Mouse (Mus musculus) thymus, adult 2 months (tissue): ENCODE results near the gene Prpf38b. TPM values are rescaled to one million over a fixed set of nuclear protein-coding genes. Genes with fewer than 3 reads are reported as not detected.

Experiments used
- DNase-seq: peaks from one replicate; pipeline ENCODE4 v3.0.0; 2021
- H3K27ac ChIP-seq: fragments of 200-500 bp; 2 replicates; pipeline ENCODE4 v1.5.1; 2012; ENCODE audit warnings: low read length, control low read depth; ENCODE audit not compliant: control insufficient read depth, insufficient read depth
- H3K27me3 ChIP-seq: fragments of 200-500 bp; 2 replicates; pipeline ENCODE4 v1.6.1; 2012; ENCODE audit warnings: mild to moderate bottlenecking, low read length, moderate library complexity, mixed read lengths; ENCODE audit not compliant: control insufficient read depth, insufficient read depth
- H3K36me3 ChIP-seq: fragments of 200-500 bp; 2 replicates; pipeline ENCODE4 v1.6.1; 2012; ENCODE audit warnings: mild to moderate bottlenecking, low read length, moderate library complexity; ENCODE audit not compliant: control insufficient read depth, insufficient read depth
- H3K4me1 ChIP-seq: fragments of 200-500 bp; replicated peaks from 2 replicates; pipeline ENCODE4 v1.6.1; 2012; ENCODE audit warnings: low read length; ENCODE audit not compliant: control insufficient read depth, insufficient read depth
- H3K4me3 ChIP-seq: fragments of 200-500 bp; 2 replicates; pipeline ENCODE4 v1.5.1; 2012; ENCODE audit warnings: mild to moderate bottlenecking, low read length, control low read depth, moderate library complexity; ENCODE audit not compliant: control insufficient read depth, insufficient read depth
- CTCF ChIP-seq: fragments of 200-500 bp; IDR thresholded peaks from 2 replicates; pipeline ENCODE4 v1.5.1; 2012; ENCODE audit warnings: mild to moderate bottlenecking, control low read depth, low read length, moderate library complexity, borderline replicate concordance; ENCODE audit not compliant: control insufficient read depth, poor library complexity, insufficient read depth; ENCODE audit errors: extremely low read depth
- POLR2A ChIP-seq: fragments of 200-500 bp; IDR thresholded peaks from 2 replicates; pipeline ENCODE4 v1.6.1; 2012; ENCODE audit warnings: mild to moderate bottlenecking, low read length, control low read depth, moderate library complexity; ENCODE audit not compliant: control insufficient read depth, poor library complexity, insufficient read depth; ENCODE audit errors: extremely low read depth
- WGBS: fragments of 180-500 bp; shearing (Covaris S2); methylation state at CpG from one replicate; pipeline ENCODE4 v1.1.7; 2018; 5-methylcytosine and 5-hydroxymethylcytosine counted together
- polyA plus RNA-seq: library from polyadenylated mRNA; depleted of rRNA; stranded (reverse); fragments of >200 nt; gene quantifications from 2 replicates; pipeline ENCODE4 v1.2.3, GENCODE M21; 2012

Prpf38b gene
- polyA plus RNA-seq, 1 experiment: 141 TPM

DNA sequence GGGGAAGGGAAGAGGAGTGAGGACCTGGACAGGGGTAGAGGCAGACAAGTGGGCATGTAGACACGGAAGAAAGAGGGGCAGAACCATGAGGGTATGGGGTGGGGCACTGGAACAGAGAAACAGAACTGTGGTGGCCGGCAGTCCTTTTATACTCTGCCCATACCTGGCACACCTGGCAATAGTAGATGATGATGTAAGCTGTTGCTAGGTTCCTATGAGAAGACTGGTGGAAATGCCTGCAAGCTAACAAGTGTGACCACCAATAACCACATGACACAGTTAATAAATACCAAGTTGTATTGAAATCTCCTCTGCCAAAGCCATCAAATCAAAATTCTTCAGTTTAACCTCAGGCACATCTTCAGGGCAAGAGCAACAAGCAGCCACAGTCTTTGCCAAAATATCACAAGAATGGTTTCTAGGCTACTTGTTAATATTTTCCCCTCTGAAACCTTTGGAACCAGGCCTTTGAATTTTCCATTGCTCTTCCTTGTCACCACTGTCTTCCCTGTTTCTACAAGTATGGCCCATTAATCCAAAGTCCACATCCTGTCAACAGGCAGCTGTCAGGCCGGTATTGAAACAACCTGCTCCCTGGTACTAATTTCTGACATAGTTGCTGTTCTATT, 9.0 kb upstream of the Prpf38b start:
- Histone ChIP-seq H3K27me3 (no peaks in the 10 kb centered on the region), H3K4me1 (no peaks in the 10 kb centered on the region), H3K27ac (no peak overlapping the region), H3K36me3 (no peaks in the 10 kb centered on the region), H3K4me3 (no peak overlapping the region)
- no peak for DNase-seq
- 97% methylated on average over 3 of the region's 3 CpGs for WGBS
- no peak for TF ChIP-seq POLR2A

DNA sequence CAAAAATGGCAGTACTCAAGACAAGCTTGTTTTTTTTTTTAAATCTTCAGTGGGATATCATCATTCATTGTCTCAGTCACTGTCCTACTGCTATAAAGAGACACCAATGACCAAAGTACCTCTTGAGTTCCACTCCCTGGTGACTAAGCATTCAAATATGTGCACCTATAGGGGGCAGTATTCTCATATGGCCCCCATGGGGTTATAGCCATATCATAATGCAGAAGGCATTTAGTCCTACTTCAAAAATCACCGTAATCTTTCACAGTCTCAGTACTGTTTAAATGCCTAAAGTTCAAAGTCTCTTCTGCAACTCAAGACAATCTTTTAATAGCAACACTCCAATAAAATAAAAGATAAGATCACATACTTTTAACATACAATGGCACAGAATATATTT, 7.3 kb upstream of the Prpf38b start:
- DNase-seq: no peak
- WGBS: 100% methylated on average over 1 of the region's 1 CpGs
- H3K4me1 ChIP-seq: no peaks in the 10 kb centered on the region
- H3K27ac ChIP-seq: no peak overlapping the region
- H3K4me3 ChIP-seq: no peak overlapping the region
- no peaks in the 10 kb centered on the region for H3K27me3 ChIP-seq
- no peaks in the 10 kb centered on the region for H3K36me3 ChIP-seq
- TF ChIP-seq CTCF (no peak), POLR2A (no peak)

DNA sequence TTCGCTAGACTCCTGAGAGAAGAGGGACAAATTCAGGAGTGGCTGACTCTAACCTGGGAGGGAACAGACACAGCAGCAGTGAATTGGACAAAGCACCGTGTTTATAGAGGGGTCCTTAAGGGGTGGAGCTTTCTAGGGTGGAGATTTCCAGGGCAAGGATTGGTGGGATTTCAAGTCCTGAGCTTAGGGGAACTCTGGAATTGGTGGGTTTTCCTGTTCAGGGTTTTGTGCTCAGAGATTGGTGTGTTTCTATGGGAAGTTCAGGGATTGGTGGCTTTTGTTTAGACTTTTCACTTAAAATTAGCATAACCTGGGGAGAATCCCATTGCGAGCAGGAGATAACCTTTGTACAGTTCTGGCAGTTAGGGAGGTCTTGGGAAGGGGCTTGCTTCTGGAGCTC, 6.5 kb upstream of the Prpf38b start:
- Histone ChIP-seq H3K27ac (no peak overlapping the region), H3K27me3 (no peaks in the 10 kb centered on the region), H3K4me3 (no peak overlapping the region), H3K36me3 (no peaks in the 10 kb centered on the region), H3K4me1 (no peaks in the 10 kb centered on the region)
- DNase-seq: no peak
- TF ChIP-seq POLR2A (no peak), CTCF (no peak)
- WGBS: 91% methylated on average over 3 of the region's 3 CpGs

DNA sequence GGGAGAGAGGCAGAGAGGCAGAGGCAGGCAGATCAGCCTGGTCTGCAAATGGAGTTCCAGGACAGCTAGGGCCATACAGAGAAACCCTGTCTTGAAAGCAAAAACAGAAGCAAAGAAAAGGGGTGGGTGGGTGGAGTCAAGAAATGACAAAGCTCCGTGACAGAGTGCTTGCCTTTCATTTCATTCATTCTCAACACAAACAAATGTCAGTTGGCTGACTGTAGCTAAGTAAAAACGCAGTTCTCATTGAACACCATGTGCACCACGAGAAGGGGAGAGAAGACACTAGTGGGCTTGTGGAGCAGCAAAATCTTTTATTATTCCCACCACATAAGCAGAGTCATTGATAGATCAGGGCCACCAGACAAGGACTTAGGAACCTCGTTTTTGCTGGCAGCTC, 5.3 kb upstream of the Prpf38b start:
- Histone ChIP-seq H3K4me1 (no peaks in the 10 kb centered on the region), H3K27me3 (no peaks in the 10 kb centered on the region), H3K27ac (no peak overlapping the region), H3K4me3 (no peak overlapping the region), H3K36me3 (no peaks in the 10 kb centered on the region)
- WGBS: 50% methylated on average over 4 of the region's 4 CpGs
- TF ChIP-seq POLR2A (no peak), CTCF (no peak)
- DNase-seq: no peak

DNA sequence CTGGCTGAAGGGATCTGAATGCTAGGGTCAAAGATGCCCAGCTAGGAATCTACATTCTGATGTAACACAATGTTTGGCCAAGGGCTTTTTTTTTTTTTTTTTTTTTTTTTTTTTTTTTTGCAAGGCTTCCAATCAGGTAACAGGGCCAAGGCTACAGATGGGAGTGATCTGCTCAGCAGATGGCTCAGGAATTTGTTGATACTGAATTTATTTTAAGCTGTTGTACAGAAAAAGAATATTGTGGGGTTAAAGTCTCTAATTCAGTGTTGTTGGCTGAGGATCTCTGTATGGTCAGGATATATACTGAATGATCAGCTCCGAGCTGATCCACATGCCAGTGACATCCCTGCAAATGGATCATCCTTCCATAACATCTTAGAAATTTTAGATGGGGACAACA, 4.5 kb upstream of the Prpf38b start:
- TF ChIP-seq POLR2A (no peak), CTCF (no peak)
- Histone ChIP-seq H3K4me3 (no peak overlapping the region), H3K36me3 (no peaks in the 10 kb centered on the region), H3K27me3 (no peaks in the 10 kb centered on the region), H3K4me1 (no peaks in the 10 kb centered on the region), H3K27ac (no peak overlapping the region)
- DNase-seq: no peak
- WGBS: 89% methylated on average over 1 of the region's 1 CpGs

DNA sequence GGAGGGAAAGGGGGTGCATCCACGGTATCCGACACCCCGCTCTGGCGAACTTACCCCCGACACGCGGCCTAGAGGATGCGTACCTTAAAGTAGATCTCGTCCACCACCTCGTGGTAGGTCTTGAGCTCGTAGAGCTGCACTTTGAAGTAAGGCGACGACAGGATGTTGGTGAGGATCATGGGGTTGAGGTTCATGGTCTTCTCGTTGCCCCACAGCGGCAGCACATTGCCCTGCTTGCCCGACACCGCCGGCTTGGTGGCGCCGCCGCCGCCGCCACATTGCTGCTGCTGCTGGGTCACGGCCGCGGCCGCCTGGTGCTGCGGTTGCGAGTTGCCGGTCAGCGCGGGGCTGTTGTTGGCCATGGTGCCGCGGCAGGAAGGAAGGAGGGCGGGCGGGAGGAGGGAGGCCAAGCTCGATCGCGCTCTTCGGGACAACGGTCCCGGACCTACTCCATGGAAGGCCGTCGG, 413 bp downstream of the Prpf38b start:
- peak overlapping the region; percentile 86 for H3K27ac ChIP-seq
- H3K4me1 ChIP-seq: peaks cover 2% of the 10 kb centered on the region; the same call in 1 of the 2 replicates
- TF ChIP-seq CTCF (peak; percentile 70; the same call in 1 of the 2 replicates), POLR2A (no peak)
- WGBS: under 1% methylated on average over 44 of the region's 44 CpGs
- peak overlapping the region; percentile 76 for H3K4me3 ChIP-seq
- peaks cover 25% of the 10 kb centered on the region for H3K36me3 ChIP-seq
- DNase-seq: peak; percentile 88
- no peaks in the 10 kb centered on the region for H3K27me3 ChIP-seq
